Mouse (Mus musculus): ENCODE measurements around the gene Dnah1.

The Dnah1 gene

GRCm38 (mm10) chr14:31323849-31324792, at the start of gene Dnah1:
Gene Dnah1 (minus strand): TSS chr14:31323896.
- no peak for DNase-seq (ENCODE audit: low spot score)

DNA sequence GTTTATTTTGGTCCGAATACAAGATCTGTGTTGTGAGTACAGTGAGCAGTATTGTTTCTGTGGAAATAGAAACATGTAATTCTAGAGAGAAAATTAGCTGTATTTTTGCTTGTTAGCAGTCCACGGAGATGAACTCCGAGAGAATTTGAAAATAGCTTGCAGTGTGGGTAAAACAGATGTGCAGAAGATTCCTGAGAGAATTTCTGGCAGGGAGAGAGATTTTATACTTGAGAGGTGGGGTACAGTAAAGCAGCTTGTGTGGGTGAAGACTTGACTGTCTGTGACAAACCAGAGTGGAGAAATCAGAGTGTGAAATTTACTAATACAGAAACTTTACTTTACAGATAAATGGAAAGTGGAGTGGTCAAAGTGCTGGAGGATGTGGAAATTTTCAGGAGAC, 45.7 kb upstream of the Dnah1 start:
- DNase-seq (ENCODE audit: low spot score): no peak

- no peak for DNase-seq (ENCODE audit: low spot score)
Measured at GRCm38 (mm10) chr14:31367951-31368350, 44.3 kb upstream of the Dnah1 start.

DNA sequence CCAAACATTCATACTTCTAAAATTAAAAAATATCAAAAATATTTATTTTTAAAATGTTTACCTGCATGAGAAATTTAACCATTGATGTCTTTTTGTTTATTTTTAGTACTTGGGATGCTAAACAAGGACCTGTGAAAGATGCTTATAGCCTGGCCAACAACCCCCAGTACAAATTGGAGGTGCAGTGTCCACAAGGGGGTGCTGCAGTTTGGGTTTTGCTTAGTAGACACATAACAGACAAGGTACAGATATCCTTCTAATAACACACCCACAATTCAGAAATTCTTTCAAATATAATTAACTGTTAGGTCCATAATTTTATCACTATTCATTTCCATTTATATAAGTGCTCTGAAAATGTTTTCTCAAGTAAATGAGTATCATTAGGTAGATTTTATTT, 41.7 kb upstream of the Dnah1 start:
- no peak for DNase-seq (ENCODE audit: low spot score)

DNA sequence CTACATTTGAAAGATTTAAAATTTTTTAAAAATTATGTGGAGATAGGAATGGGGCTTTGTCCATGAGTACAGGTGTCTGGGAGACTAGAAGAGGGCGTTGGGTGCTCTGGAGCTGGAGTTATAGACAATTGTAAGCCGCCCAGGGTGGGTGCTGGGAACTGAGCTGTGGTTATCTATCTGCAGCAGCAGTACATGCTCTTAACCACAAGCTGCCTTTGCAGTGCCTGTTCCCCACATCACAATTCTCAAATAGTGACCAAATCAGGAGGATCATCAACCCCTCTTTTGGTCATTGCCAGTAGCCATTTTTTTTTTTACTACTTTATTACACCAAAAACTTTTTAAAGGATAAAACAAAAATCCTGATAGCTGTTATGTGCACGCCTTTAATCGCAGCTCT, 40.9 kb upstream of the Dnah1 start:
- no peak for DNase-seq (ENCODE audit: low spot score)

DNA sequence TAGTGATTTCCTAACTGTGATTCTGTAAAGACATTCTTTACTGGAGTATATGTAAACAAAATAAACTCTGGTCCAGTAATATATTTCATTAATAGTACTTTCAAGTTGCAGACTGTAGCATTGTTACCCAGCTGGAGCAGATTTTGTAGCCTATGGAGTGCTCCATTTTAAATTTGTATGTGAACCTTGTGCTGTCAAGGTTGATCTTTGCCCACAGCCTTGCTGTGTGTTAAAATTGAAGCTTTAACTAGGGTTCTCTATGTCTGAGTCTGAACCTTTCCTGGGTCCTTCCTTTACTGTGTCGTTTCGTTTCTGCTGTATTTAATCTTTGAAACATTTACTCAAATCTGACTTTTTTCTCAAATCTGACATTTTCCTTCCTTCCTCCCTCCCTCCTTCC, 38.5 kb upstream of the Dnah1 start:
- no peak for DNase-seq (ENCODE audit: low spot score)

DNA sequence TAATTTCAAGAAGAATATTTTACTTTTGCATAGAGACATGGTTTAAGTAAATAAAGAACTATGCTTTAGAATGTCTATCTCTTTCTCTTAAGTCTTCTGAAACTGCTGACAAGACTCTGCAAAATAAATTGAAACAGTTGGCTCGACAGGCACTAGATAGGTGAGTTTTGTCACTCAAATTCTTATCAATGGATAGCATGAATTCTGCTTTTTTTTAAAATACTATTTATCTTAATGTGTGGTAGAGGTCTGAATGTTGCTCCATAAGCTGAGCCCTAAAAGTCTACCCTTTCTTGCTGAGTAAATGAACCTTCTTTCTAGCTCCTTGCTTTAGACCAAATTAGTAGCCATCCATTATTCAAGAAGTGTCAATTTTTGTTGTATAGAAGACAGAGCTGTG, 21.7 kb upstream of the Dnah1 start:
- no peak for DNase-seq (ENCODE audit: low spot score)

DNA sequence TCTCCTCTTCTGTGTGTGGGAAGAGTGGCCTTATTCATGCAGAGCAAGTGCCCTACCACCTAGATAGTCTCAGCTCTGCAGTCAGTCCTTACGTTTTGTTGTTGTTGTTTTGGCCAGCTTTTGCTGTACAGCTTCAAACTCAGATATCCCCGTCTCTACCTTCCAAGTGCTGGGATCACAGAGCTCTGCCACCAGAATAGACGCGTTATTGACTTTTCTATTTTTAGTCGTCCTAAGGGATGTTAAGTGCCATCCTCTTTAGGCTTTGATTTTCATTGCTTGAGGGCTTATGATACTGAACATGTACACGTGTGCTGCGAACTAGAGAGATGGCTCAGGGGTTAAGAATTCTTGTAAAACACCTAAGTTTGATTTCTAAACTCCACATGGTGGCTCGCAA, 19.5 kb upstream of the Dnah1 start:
- no peak for DNase-seq (ENCODE audit: low spot score)

DNA sequence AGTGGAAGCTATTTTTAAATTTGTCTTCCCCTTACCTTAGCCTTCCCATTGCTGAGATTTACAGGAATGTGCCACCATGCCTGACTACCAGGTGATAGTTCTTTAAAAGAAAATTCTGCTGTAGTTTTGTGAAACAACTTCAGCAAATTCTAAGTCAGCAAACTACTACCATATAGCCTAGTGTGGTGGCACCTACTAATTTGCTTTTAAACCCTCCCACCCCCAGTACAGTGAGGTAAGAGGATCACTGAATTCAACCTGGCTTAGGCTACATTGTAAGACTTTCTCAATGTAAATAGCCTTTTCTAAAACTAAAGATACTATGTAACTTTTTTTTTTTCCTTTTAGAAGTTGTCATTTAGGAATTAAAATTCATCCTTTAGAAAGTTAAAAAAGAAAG, 14.3 kb upstream of the Dnah1 start:
- no peak for DNase-seq (ENCODE audit: low spot score)

GRCm38 (mm10) chr14:31337406-31337805, 13.7 kb upstream of the Dnah1 start:
- no peak for DNase-seq (ENCODE audit: low spot score)

DNA sequence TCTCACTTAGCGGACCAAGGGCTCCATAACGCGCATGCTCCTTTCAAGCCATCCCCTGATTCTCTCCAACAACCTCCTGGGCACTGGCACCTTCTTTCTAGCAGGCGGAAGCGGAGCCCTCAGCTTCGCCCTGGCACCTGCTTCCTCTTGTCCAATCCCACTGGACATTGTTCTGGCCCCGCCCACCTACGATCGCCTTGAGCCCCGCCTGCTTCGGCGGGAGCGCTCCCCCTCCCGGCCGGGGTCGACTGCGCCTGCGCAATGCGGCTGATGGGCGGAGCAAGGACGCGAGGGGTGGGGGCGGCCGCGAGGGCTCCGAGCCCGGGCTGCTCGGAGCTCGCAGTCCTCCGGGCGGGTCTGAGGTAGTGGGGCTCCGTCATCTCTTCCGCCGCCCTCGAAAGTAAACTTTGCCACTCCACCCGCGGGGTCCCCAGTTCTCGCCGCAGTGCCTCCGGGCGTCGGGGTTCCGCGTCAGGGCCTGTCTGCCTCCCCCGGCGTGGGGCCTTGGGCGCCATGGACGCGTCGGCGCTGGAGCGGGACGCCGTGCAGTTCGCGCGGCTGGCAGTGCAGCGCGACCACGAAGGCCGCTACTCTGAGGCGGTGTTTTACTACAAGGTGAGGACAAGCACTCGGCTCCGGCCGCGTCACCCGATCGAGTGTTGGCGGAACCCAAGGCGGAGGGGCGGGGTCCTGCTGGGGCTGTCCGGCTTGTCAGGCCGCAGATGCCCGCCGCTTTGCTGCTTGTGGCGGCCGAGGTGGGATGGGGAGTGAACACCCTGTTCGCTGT, 12.9 kb upstream of the Dnah1 start, which contains the start of gene Capn7:
Gene Capn7, plus strand, starts transcription at position 270 of the 787 bp plus-strand sequence.
- DNase-seq (ENCODE audit: low spot score): peak; percentile 85

GRCm38 (mm10) chr14:31335765-31336164, 12.1 kb upstream of the Dnah1 start:
- DNase-seq (ENCODE audit: low spot score): no peak

GRCm38 (mm10) chr14:31330957-31331356, 7.3 kb upstream of the Dnah1 start:
- DNase-seq (ENCODE audit: low spot score): no peak

GRCm38 (mm10) chr14:31329741-31330140, 6.0 kb upstream of the Dnah1 start:
- no peak for DNase-seq (ENCODE audit: low spot score)

DNA sequence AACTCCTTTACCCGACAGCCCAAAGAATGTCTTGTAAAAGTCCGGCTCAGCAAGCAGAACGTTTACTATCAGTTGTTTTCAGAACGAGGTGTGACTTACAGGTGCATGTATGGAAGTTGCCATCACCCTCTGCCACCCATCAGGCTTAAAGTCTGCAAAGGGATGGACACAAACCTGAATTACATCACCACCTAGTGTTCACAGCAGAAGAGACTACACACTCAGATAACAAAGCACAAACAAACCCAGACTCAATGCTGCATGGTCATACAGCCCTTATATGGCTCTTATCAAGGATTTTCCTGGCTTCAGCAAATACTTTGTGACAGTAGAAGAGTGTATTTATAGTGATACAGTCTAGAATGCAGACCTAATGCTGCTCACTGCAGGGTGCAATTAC, 4.0 kb upstream of the Dnah1 start:
- no peak for DNase-seq (ENCODE audit: low spot score)

DNA sequence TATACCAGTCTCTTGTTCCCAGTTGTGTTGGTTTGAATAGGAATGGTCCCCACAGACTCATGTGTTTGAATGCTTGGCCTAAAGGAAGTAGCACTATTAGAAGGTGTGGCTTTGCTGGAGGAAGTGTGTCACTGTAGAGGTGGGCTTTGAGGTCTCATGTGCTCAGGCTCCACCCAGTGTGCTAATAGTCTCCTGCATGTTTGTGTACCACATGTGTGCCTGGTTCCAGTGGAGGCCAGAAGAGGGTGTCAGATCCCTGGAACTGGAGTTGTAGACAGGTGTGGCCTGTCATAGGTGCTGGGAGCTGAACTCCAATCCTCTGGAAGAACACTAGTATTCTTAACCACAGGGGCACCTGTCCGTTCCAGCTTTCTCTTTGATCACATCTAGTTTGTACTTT, 3.5 kb upstream of the Dnah1 start:
- no peak for DNase-seq (ENCODE audit: low spot score)

- DNase-seq (ENCODE audit: low spot score): no peak
Measured at GRCm38 (mm10) chr14:31326770-31327169, 3.1 kb upstream of the Dnah1 start.

DNA sequence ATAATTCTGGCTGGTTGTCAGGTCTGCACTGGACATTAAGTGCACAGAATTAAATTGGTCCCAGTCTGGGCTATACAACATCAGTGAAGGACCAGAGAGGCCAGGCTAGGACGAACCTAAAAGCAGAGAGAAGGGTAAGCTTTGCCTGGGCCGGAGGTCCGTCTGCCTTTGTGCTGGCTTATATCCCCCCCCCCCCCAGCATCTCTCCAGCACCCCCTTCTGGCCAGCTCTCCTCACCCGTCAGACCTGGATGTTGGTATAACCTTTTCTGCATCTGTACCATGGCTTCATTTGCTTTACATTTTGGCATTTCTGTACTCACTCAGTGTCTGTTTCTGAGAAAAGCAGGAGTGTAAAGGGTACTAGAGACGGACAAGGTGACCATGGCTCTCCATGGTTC, 1.9 kb upstream of the Dnah1 start:
- DNase-seq (ENCODE audit: low spot score): no peak

DNA sequence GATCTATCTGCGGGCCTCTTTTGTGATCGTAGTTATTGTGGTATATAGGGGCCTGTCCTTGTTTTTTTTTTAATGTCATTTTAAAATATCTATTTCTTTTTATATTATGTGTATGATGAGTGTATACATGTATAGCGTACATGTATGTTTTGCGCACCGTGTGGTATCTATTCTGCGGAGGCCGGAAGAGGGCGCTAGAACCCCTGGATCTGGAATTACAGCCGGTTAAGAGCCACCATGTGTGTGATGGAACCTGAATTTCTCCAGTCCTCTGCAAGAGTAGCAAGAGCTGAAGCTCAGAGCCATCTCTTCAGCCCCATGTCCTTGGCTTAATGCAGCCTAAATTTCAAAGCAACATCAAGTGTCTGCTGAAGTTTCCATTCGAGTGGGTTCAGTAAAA, 1.2 kb upstream of the Dnah1 start:
- DNase-seq (ENCODE audit: low spot score): no peak

GRCm38 (mm10) chr14:31323189-31323588, 507 bp downstream of the Dnah1 start:
- no peak for DNase-seq (ENCODE audit: low spot score)

- no peak for DNase-seq (ENCODE audit: low spot score)
Measured at GRCm38 (mm10) chr14:31322191-31322590, 1.5 kb downstream of the Dnah1 start.

GRCm38 (mm10) chr14:31321181-31321580, 2.5 kb downstream of the Dnah1 start:
- DNase-seq (ENCODE audit: low spot score): no peak

- no peak for DNase-seq (ENCODE audit: low spot score)
Measured at GRCm38 (mm10) chr14:31319546-31319945, 4.2 kb downstream of the Dnah1 start.
